Mouse (Mus musculus): Measurements from ENCODE around the gene Fam198b. TPM values are rescaled to one million over a fixed set of nuclear protein-coding genes. Genes with fewer than 3 reads are reported as not detected.

Gene Fam198b
- total RNA-seq, 2 experiments from 2014 or later = 4.2 to 7.2 TPM

- peak; percentile 52 to 77 for DNase-seq (ENCODE audit: low spot score in 2 of 2)
These were observed 442 bp downstream of the Fam198b start for GRCm38 (mm10) chr3:79884761-79885189.

GRCm38 (mm10) chr3:79885686-79886356 is 1.5 kb downstream of the Fam198b start:
- DNase-seq (ENCODE audit: low spot score in 2 of 2) = no peak

DNA sequence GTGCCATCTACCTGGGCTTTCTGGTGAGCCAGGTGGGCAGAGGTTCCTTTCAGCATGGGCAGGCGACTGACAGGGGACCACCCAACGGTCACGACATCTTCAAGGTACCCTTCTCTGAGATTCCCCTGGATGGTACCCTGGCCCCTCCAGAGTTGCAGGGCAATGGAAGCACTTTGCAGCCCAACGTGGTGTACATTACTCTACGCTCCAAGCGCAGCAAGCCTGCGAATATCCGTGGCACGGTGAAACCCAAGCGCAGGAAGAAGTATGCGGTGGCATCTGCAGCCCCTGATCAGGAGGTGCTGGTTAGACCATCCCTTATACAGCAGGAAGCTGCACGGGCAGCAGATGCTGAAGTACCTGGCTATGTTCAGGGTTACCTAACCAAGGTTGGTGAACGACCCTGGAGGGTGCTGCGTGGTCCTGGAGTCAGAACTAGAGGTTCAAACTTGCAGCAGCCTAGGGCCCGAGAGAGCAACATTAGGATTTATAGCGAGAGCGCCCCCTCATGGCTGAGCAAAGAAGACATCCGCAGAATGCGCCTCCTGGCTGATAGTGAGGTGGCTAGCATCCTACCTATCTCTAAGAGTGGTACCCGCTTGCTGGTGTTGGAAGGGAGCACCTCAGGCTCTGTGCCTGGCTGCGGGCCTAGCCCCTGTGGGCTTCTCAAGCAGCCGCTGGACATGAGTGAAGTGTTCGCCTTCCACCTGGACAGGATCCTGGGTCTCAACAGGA is 2.2 kb downstream of the Fam198b start:
- no peak for DNase-seq (ENCODE audit: low spot score in 2 of 2)

GRCm38 (mm10) chr3:79887161-79887855 is 3.0 kb downstream of the Fam198b start:
- peak in 1 of 2 experiments; percentile 52 for DNase-seq (ENCODE audit: low spot score in 2 of 2)

- no peak for DNase-seq (ENCODE audit: low spot score in 2 of 2)
These were observed 3.6 kb downstream of the Fam198b start for GRCm38 (mm10) chr3:79887966-79888365.

DNA sequence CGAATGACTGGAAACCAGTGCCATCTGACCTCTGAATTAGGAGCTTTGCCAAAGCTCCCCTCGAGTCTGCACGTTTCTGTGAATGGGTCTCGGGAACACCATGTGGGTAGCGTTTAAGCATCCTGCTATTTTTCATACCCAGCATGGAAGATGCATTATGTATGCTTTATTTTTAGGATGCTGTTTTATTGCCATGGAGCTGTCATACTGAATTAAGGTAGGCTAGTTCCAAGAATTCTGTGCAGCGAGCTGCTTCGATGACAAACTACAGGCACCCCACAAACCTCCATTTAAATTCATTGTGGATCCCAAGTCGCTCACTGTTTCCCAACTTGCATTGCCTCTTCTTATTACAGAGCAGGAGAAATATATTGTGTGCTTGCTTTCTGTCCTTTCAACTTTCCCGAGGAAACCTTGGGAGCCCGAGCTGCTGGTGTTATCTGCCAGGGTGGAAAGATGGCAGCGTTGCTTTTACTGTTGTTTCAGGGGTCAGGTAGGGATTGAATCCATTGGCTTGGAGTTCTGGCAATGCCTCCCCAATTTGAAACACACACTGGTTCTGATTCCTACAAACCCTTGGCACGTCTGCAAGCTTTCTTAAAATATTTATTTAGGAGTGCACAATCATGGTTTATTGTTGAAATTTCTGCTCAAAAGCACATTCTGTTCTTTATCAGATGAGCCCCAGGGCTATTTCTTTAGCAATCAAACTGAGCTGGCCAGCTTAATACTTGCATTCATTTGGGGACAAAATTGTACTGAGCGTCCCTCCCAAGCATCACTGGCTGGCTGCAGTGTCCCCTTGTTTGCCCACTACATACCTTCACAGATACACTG is 13.4 kb downstream of the Fam198b start:
- DNase-seq (ENCODE audit: low spot score in 2 of 2) = peak in 1 of 2 experiments; percentile 21

- DNase-seq (ENCODE audit: low spot score in 2 of 2) = no peak
These were observed 14.2 kb downstream of the Fam198b start for GRCm38 (mm10) chr3:79898514-79898913.

DNA sequence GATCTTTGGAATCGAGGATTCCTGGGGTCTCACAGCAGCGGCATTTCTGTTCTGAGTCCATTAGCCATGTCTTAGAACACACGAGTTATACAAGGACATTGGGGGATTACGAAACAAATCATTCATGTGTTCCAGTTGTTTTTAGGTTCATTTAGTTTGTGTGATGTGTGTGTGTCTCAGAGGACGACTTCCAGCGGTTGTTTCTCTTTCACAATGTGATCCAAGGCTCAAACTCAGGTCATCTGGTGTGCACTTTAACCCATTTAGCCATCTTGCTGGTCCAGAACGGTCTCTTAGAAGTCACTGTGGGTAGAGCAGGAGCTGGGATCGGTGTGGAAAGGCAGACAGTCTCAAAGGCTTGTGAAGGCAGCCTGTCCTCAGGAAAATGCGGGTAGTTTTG is 15.6 kb downstream of the Fam198b start:
- no peak for DNase-seq (ENCODE audit: low spot score in 2 of 2)

- DNase-seq (ENCODE audit: low spot score in 2 of 2) = no peak
These were observed 16.2 kb downstream of the Fam198b start for GRCm38 (mm10) chr3:79900502-79900901.

- DNase-seq (ENCODE audit: low spot score in 2 of 2) = no peak
These were observed 17.0 kb downstream of the Fam198b start for GRCm38 (mm10) chr3:79901321-79901720.

DNA sequence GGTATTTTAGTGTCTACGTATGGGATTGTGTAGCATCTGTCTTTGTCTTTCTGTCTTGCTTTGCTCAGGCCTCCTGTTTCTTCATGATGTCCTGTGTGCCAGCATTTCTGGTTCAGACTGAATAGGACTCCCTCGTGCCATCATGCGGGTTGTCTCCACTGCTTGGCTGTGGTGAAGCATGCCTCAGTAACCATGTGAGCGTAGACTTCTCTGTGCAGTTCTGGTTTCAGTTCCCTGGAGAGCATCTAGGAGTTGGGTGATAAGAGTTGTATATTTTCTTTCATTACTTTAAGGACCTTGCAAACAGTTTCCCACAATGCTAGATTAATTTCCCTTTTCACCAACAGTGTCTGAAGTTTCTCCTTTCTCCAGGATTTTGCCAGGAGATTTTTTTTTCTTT is 17.4 kb downstream of the Fam198b start:
- no peak for DNase-seq (ENCODE audit: low spot score in 2 of 2)

GRCm38 (mm10) chr3:79903803-79904202 is 19.5 kb downstream of the Fam198b start:
- peak in 1 of 2 experiments; percentile 17 for DNase-seq (ENCODE audit: low spot score in 2 of 2)

GRCm38 (mm10) chr3:79904238-79904757 is 20.0 kb downstream of the Fam198b start:
- no peak for DNase-seq (ENCODE audit: low spot score in 2 of 2)

DNA sequence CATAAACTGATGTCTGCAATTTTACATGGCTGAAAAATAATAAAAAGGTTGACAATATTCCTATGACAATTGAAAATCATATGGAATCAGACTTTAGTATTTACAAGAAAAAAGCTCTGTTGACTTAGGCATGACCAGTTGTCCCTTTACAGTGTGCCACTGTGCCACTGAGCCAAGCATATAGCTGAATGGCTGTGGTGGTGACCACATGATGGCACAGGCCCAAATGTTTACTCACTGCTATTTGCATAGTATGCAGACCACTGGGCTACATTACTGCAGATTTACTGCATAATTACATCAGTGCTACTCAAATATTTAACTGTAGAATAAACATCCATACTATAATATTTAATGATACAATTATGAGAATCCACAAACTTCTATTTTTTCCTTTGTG is 21.1 kb downstream of the Fam198b start:
- no peak for DNase-seq (ENCODE audit: low spot score in 2 of 2)

DNA sequence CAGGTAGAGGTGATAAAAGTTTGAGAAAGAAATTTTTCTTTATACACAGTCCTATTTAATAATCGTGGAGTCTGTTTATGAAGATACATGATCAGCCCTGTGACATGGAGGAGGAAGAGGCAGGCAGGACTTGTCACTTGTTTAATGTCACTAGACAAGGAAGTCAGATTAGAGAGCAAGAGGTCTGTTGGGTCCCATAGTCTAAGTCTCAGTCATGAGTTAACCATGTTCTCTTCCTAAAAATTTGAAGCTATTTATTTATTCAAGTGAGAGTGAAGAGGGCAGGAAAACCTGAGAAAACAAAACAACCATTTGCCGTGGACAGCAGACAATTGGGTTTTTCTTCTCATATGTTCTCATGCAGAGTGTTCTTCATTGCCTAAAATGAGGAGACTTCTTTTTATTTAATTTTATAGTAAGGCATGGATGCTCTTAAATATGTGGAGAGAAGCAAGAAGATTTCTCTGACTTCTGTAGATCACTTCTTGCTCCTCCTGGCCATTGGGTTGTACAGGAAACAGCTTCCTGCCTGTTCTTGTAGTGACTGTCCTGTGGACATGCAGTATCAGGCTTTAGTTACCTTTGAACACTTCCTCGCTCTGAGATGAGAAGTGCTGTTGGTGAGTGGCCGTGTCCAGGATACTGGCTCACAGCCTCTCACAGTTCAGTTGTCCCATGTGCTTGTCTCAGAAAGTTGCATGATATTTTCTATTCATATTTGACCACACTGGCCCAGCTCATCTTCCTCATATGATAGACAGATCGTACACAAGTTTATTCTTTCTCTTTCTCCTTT is 22.1 kb downstream of the Fam198b start:
- DNase-seq (ENCODE audit: low spot score in 2 of 2) = no peak

GRCm38 (mm10) chr3:79907223-79907622 is 22.9 kb downstream of the Fam198b start:
- DNase-seq (ENCODE audit: low spot score in 2 of 2) = no peak

- no peak for DNase-seq (ENCODE audit: low spot score in 2 of 2)
These were observed 26.2 kb downstream of the Fam198b start for GRCm38 (mm10) chr3:79910375-79911141.

GRCm38 (mm10) chr3:79911166-79911565 is 26.8 kb downstream of the Fam198b start:
- no peak for DNase-seq (ENCODE audit: low spot score in 2 of 2)

GRCm38 (mm10) chr3:79914012-79914411 is 29.7 kb downstream of the Fam198b start:
- DNase-seq (ENCODE audit: low spot score in 2 of 2) = no peak

Measured in layer of hippocampus, adult 18-20 months (tissue).